Mouse (Mus musculus): ENCODE results near the gene Slc16a7.
A peak's percentile ranks its signal among the peaks of the same experiment; 100 is the strongest.

Slc16a7 gene

GRCm38 (mm10) chr10:125388876-125389786, at the start of gene Slc16a7:
TSS of gene Slc16a7 (minus strand) at chr10:125389465.
- DNase-seq (ENCODE audit: low read depth) = no peak

- DNase-seq (ENCODE audit: low read depth) = no peak
These were observed 29.5 kb upstream of the Slc16a7 start for GRCm38 (mm10) chr10:125418795-125419194.

- DNase-seq (ENCODE audit: low read depth) = no peak
These were observed 10.5 kb upstream of the Slc16a7 start for GRCm38 (mm10) chr10:125399796-125400195.

GRCm38 (mm10) chr10:125390011-125390410, 746 bp upstream of the Slc16a7 start:
- DNase-seq (ENCODE audit: low read depth) = no peak

GRCm38 (mm10) chr10:125388481-125388875, 787 bp downstream of the Slc16a7 start:
- DNase-seq (ENCODE audit: low read depth) = no peak

- DNase-seq (ENCODE audit: low read depth) = no peak
These were observed 1.4 kb downstream of the Slc16a7 start for GRCm38 (mm10) chr10:125387782-125388415.

- DNase-seq (ENCODE audit: low read depth) = peak; percentile 58
These were observed 13.7 kb downstream of the Slc16a7 start for GRCm38 (mm10) chr10:125375526-125375925.

GRCm38 (mm10) chr10:125372666-125373065, 16.6 kb downstream of the Slc16a7 start:
- no peak for DNase-seq (ENCODE audit: low read depth)

- DNase-seq (ENCODE audit: low read depth) = no peak
These were observed 17.8 kb downstream of the Slc16a7 start for GRCm38 (mm10) chr10:125371451-125371850.

GRCm38 (mm10) chr10:125370037-125370610, 19.1 kb downstream of the Slc16a7 start:
- no peak for DNase-seq (ENCODE audit: low read depth)

- DNase-seq (ENCODE audit: low read depth) = no peak
These were observed 30.8 kb downstream of the Slc16a7 start for GRCm38 (mm10) chr10:125358479-125358878.

- DNase-seq (ENCODE audit: low read depth) = no peak
These were observed 36.5 kb downstream of the Slc16a7 start for GRCm38 (mm10) chr10:125352805-125353204.

- peak; percentile 5 for DNase-seq (ENCODE audit: low read depth)
These were observed 41.1 kb downstream of the Slc16a7 start for GRCm38 (mm10) chr10:125348171-125348570.

GRCm38 (mm10) chr10:125347149-125347548, 42.1 kb downstream of the Slc16a7 start:
- DNase-seq (ENCODE audit: low read depth) = no peak

- DNase-seq (ENCODE audit: low read depth) = no peak
These were observed 42.9 kb downstream of the Slc16a7 start for GRCm38 (mm10) chr10:125346364-125346763.

- DNase-seq (ENCODE audit: low read depth) = no peak
These were observed 43.7 kb downstream of the Slc16a7 start for GRCm38 (mm10) chr10:125345583-125345982.

GRCm38 (mm10) chr10:125342204-125342603, 47.1 kb downstream of the Slc16a7 start:
- DNase-seq (ENCODE audit: low read depth) = no peak

- no peak for DNase-seq (ENCODE audit: low read depth)
These were observed 55.5 kb downstream of the Slc16a7 start for GRCm38 (mm10) chr10:125333799-125334198.

- DNase-seq (ENCODE audit: low read depth) = no peak
These were observed 57.9 kb downstream of the Slc16a7 start for GRCm38 (mm10) chr10:125331334-125331733.

GRCm38 (mm10) chr10:125328331-125329063, 60.8 kb downstream of the Slc16a7 start:
- no peak for DNase-seq (ENCODE audit: low read depth)

- no peak for DNase-seq (ENCODE audit: low read depth)
These were observed 64.2 kb downstream of the Slc16a7 start for GRCm38 (mm10) chr10:125324871-125325565.
